ENCODE assay signal across 12 mouse cellular contexts in genomic region chr10:17003123-17003849, GRCm38 (mm10).
DNase-seq lines count a peak whose midpoint lies in the region; ATAC-seq lines count a peak whose summit lies in the region.
"Had no signal": no experiment of that assay in that cellular context is flagged by ENCODE, and none has a peak within 500 bp of the region (broad histone marks: within the 10 kb centered on the region; RNA-seq: fewer than 3 reads in every experiment).

No protein-coding gene starts in this region.

- no peak overlapping the region for H3K4me2 ChIP-seq in midbrain, embryonic 11.5 days
- H3K4me2 ChIP-seq in midbrain, embryonic 15.5 days, result no peak overlapping the region
- H3K4me2 ChIP-seq in heart, embryonic 12.5 days, result no peak overlapping the region
- H3K4me2 ChIP-seq: limb, embryonic 15.5 days had no signal

- no peak for ATAC-seq in midbrain, embryonic 11.5 days (ENCODE audit: low FRiP score)
- no peak for ATAC-seq in midbrain, embryonic 15.5 days (replicated peaks)
- ATAC-seq in erythroid progenitor cell, adult 5-6 weeks (replicated peaks; ENCODE audit: low FRiP score, poor library complexity, severe bottlenecking), result no peak
- ATAC-seq in heart, embryonic 12.5 days (ENCODE audit: insufficient number of reproducible peaks, low FRiP score), result no peak

- WGBS in midbrain, embryonic 11.5 days, result 79% methylated on average over 4 of the region's 4 CpGs
- WGBS in midbrain, embryonic 15.5 days, result 60% methylated on average over 4 of the region's 4 CpGs
- WGBS in heart, embryonic 12.5 days, result 57% methylated on average over 4 of the region's 4 CpGs

- no peaks in the 10 kb centered on the region for H3K36me3 ChIP-seq in midbrain, embryonic 11.5 days (ENCODE audit: control insufficient read depth, insufficient read depth, low read length)
- no peaks in the 10 kb centered on the region for H3K36me3 ChIP-seq in midbrain, embryonic 15.5 days (replicated peaks)
- no peaks in the 10 kb centered on the region for H3K36me3 ChIP-seq in heart, embryonic 12.5 days
- H3K36me3 ChIP-seq: limb, embryonic 15.5 days had no signal

- peak; percentile 8 for DNase-seq in kidney, adult 11 months
- no peak for DNase-seq in kidney, postnatal 25 days
- DNase-seq in midbrain, embryonic 11.5 days (ENCODE audit: low spot score, missing footprints), result peak; percentile 54
- peak; percentile 73 for DNase-seq in adipocyte (ENCODE audit: low spot score)
- peak; percentile 21 for DNase-seq in lung, postnatal 36 days
- DNase-seq: cerebellum, adult 18-20 months; heart, postnatal 14 days; right cerebral cortex, postnatal 4 days had no signal

- no peak overlapping the region for H3K4me3 ChIP-seq in midbrain, embryonic 11.5 days (ENCODE audit: low read depth, low read length)
- no peak overlapping the region for H3K4me3 ChIP-seq in midbrain, embryonic 15.5 days
- H3K4me3 ChIP-seq in heart, embryonic 12.5 days, result no peak overlapping the region
- H3K4me3 ChIP-seq: limb, embryonic 15.5 days had no signal

- H3K27me3 ChIP-seq in midbrain, embryonic 11.5 days (ENCODE audit: control insufficient read depth, insufficient read depth, low read length), result no peaks in the 10 kb centered on the region
- H3K27me3 ChIP-seq in midbrain, embryonic 15.5 days (replicated peaks), result no peaks in the 10 kb centered on the region
- no peaks in the 10 kb centered on the region for H3K27me3 ChIP-seq in heart, embryonic 12.5 days (replicated peaks)
- H3K27me3 ChIP-seq: limb, embryonic 15.5 days had no signal

- no peak overlapping the region for H3K27ac ChIP-seq in midbrain, embryonic 11.5 days (ENCODE audit: low read depth, low read length)
- no peak overlapping the region for H3K27ac ChIP-seq in midbrain, embryonic 15.5 days
- no peak overlapping the region for H3K27ac ChIP-seq in heart, embryonic 12.5 days (ENCODE audit: poor library complexity, severe bottlenecking)
- H3K27ac ChIP-seq: limb, embryonic 15.5 days had no signal

- H3K9me3 ChIP-seq in midbrain, embryonic 11.5 days (ENCODE audit: control insufficient read depth, low read length), result no peaks in the 10 kb centered on the region
- no peaks in the 10 kb centered on the region for H3K9me3 ChIP-seq in midbrain, embryonic 15.5 days
- no peaks in the 10 kb centered on the region for H3K9me3 ChIP-seq in heart, embryonic 12.5 days (replicated peaks)
- H3K9me3 ChIP-seq: limb, embryonic 15.5 days had no signal

- H3K9ac ChIP-seq in midbrain, embryonic 11.5 days (ENCODE audit: low read length), result no peak overlapping the region
- no peak overlapping the region for H3K9ac ChIP-seq in midbrain, embryonic 15.5 days
- H3K9ac ChIP-seq in heart, embryonic 12.5 days, result no peak overlapping the region
- H3K9ac ChIP-seq: limb, embryonic 15.5 days had no signal

- no peaks in the 10 kb centered on the region for H3K4me1 ChIP-seq in midbrain, embryonic 11.5 days (ENCODE audit: control insufficient read depth, insufficient read depth, low read length)
- H3K4me1 ChIP-seq in midbrain, embryonic 15.5 days, result no peaks in the 10 kb centered on the region
- H3K4me1 ChIP-seq in heart, embryonic 12.5 days (replicated peaks), result no peaks in the 10 kb centered on the region
- H3K4me1 ChIP-seq: limb, embryonic 15.5 days had no signal

Comparison
In these comparisons a context has a peak if more than half of its experiments do, and no peak if none do; other contexts are left out.
1. DNase-seq: peak in kidney, adult 11 months (single experiment), midbrain, embryonic 11.5 days (single experiment), adipocyte (single experiment) and lung, postnatal 36 days (single experiment); none in kidney, postnatal 25 days (0 of 2).